Mouse (Mus musculus) embryonic fibroblast, embryonic 13.5 days (primary cell): ENCODE data around the gene Vangl2.

Source experiments
- CTCF ChIP-seq: IDR thresholded peaks from 2 replicates; pipeline ENCODE4 v1.5.1; 2011; ENCODE audit warnings: mild to moderate bottlenecking, control low read depth, low read length, moderate library complexity, borderline replicate concordance; ENCODE audit not compliant: insufficient read depth
- POLR2A ChIP-seq: IDR thresholded peaks from 2 replicates; pipeline ENCODE4 v1.6.1; 2011; ENCODE audit warnings: low read depth, mild to moderate bottlenecking, control low read depth, low read length, moderate library complexity

GRCm38 (mm10) chr1:172077981-172078380 lies 49.7 kb upstream of the Vangl2 start:
- TF ChIP-seq POLR2A = no peak
- TF ChIP-seq CTCF = no peak
